Mouse (Mus musculus) ES-Bruce4 (cell line): ENCODE data around the gene Gpr18. TPM values are rescaled to one million over a fixed set of nuclear protein-coding genes. Genes with fewer than 3 reads are reported as not detected.
A peak's percentile ranks its signal among the peaks of the same experiment; 100 is the strongest.

Source experiments
- H3K27ac ChIP-seq: 2 replicates; pipeline ENCODE4 v1.5.1; 2012; ENCODE audit warnings: low read length, inconsistent platforms; ENCODE audit not compliant: insufficient read depth
- H3K27me3 ChIP-seq: 2 replicates; pipeline ENCODE4 v1.6.1; 2012; ENCODE audit warnings: mild to moderate bottlenecking, low read length, inconsistent platforms; ENCODE audit not compliant: control insufficient read depth, poor library complexity, insufficient read depth, severe bottlenecking
- H3K36me3 ChIP-seq: 2 replicates; pipeline ENCODE4 v1.6.1; 2012; ENCODE audit warnings: inconsistent platforms, mild to moderate bottlenecking, low read length, moderate library complexity; ENCODE audit not compliant: control insufficient read depth, poor library complexity, insufficient read depth, severe bottlenecking
- H3K4me1 ChIP-seq: one replicate; pipeline ENCODE4 v1.8.1; 2011; ENCODE audit warnings: low read length; ENCODE audit not compliant: control insufficient read depth, insufficient read depth
- H3K4me3 ChIP-seq: 2 replicates; pipeline ENCODE4 v1.5.1; 2011; ENCODE audit warnings: low read depth, mild to moderate bottlenecking, low read length
- H3K9ac ChIP-seq: 2 replicates; pipeline ENCODE4 v1.6.1; 2012; ENCODE audit warnings: low read depth, mild to moderate bottlenecking, inconsistent platforms; ENCODE audit not compliant: poor library complexity, severe bottlenecking
- H3K9me3 ChIP-seq: replicated peaks from 2 replicates; pipeline ENCODE4 v1.6.1; 2012; ENCODE audit warnings: mild to moderate bottlenecking, low read length, inconsistent platforms; ENCODE audit not compliant: control insufficient read depth, poor library complexity, insufficient read depth, severe bottlenecking
- CTCF ChIP-seq: IDR thresholded peaks from one replicate; pipeline ENCODE4 v1.8.1; 2011; ENCODE audit warnings: low read depth, low read length
- EP300 ChIP-seq: IDR thresholded peaks from 2 replicates; pipeline ENCODE4 v1.6.1; 2011; ENCODE audit warnings: low read depth, low read length; ENCODE audit not compliant: insufficient read depth
- POLR2A ChIP-seq: IDR thresholded peaks from one replicate; pipeline ENCODE4 v1.8.1; 2011; ENCODE audit warnings: low read length; ENCODE audit not compliant: insufficient read depth
- polyA plus RNA-seq: library from polyadenylated mRNA; stranded (reverse); fragments of >200 nt; gene quantifications from 2 replicates; pipeline ENCODE4 v1.2.4, GENCODE M21; 2011; ENCODE audit warnings: low read depth; ENCODE audit not compliant: missing spikeins, insufficient read depth, insufficient read length

Gene Gpr18
- polyA plus RNA-seq, 1 experiment = not detected

- no peaks in the 10 kb centered on the region for H3K9me3 ChIP-seq
- no peaks in the 10 kb centered on the region for H3K36me3 ChIP-seq
- H3K4me3 ChIP-seq = no peak overlapping the region
- no peak overlapping the region for H3K9ac ChIP-seq
- H3K27me3 ChIP-seq = no peaks in the 10 kb centered on the region
- TF ChIP-seq EP300 (no peak), POLR2A (no peak), CTCF (no peak)
- H3K4me1 ChIP-seq = no peaks in the 10 kb centered on the region
- H3K27ac ChIP-seq = no peak overlapping the region
These were observed 9.3 kb upstream of the Gpr18 start for GRCm38 (mm10) chr14:121924876-121925275.

GRCm38 (mm10) chr14:121922731-121923130 lies 7.2 kb upstream of the Gpr18 start:
- Histone ChIP-seq H3K4me3 (no peak overlapping the region), H3K27me3 (no peaks in the 10 kb centered on the region), H3K4me1 (no peaks in the 10 kb centered on the region), H3K36me3 (no peaks in the 10 kb centered on the region), H3K9me3 (no peaks in the 10 kb centered on the region), H3K27ac (no peak overlapping the region), H3K9ac (no peak overlapping the region)
- TF ChIP-seq POLR2A (no peak), EP300 (no peak), CTCF (no peak)

GRCm38 (mm10) chr14:121922016-121922415 lies 6.4 kb upstream of the Gpr18 start:
- Histone ChIP-seq H3K36me3 (no peaks in the 10 kb centered on the region), H3K27me3 (no peaks in the 10 kb centered on the region), H3K9me3 (no peaks in the 10 kb centered on the region), H3K4me1 (no peaks in the 10 kb centered on the region), H3K9ac (no peak overlapping the region), H3K4me3 (no peak overlapping the region), H3K27ac (no peak overlapping the region)
- TF ChIP-seq EP300 = no peak
- no peak for TF ChIP-seq CTCF
- TF ChIP-seq POLR2A = no peak

GRCm38 (mm10) chr14:121920511-121921124 lies 5.0 kb upstream of the Gpr18 start:
- H3K36me3 ChIP-seq = no peaks in the 10 kb centered on the region
- no peaks in the 10 kb centered on the region for H3K4me1 ChIP-seq
- TF ChIP-seq EP300 (no peak), CTCF (no peak), POLR2A (no peak)
- H3K27ac ChIP-seq = no peak overlapping the region
- H3K27me3 ChIP-seq = no peaks in the 10 kb centered on the region
- no peaks in the 10 kb centered on the region for H3K9me3 ChIP-seq
- no peak overlapping the region for H3K9ac ChIP-seq
- no peak overlapping the region for H3K4me3 ChIP-seq

GRCm38 (mm10) chr14:121919752-121920151 lies 4.2 kb upstream of the Gpr18 start:
- Histone ChIP-seq H3K4me1 (no peaks in the 10 kb centered on the region), H3K9me3 (no peaks in the 10 kb centered on the region), H3K9ac (no peak overlapping the region), H3K4me3 (no peak overlapping the region), H3K27ac (no peak overlapping the region), H3K36me3 (no peaks in the 10 kb centered on the region), H3K27me3 (no peaks in the 10 kb centered on the region)
- TF ChIP-seq POLR2A = no peak
- no peak for TF ChIP-seq EP300
- TF ChIP-seq CTCF = peak; percentile 35

- no peaks in the 10 kb centered on the region for H3K27me3 ChIP-seq
- TF ChIP-seq CTCF (no peak), POLR2A (no peak), EP300 (no peak)
These were observed 2.7 kb upstream of the Gpr18 start for GRCm38 (mm10) chr14:121918266-121918665.

More at GRCm38 (mm10) chr14:121918266-121918665, 2.7 kb upstream of the Gpr18 start:
- no peaks in the 10 kb centered on the region for H3K4me1 ChIP-seq
- H3K9ac ChIP-seq = no peak overlapping the region
- H3K27ac ChIP-seq = no peak overlapping the region
- no peak overlapping the region for H3K4me3 ChIP-seq
- H3K36me3 ChIP-seq = no peaks in the 10 kb centered on the region
- no peaks in the 10 kb centered on the region for H3K9me3 ChIP-seq
